Mouse (Mus musculus) limb, embryonic 11.5 days (tissue): ENCODE data around the gene Adat3. TPM values are rescaled to one million over a fixed set of nuclear protein-coding genes. Genes with fewer than 3 reads are reported as not detected.

ENCODE experiments used
- ATAC-seq: fragments of 200-750 bp; cut with Nextera tagmentation; 2 replicates; pipeline ENCODE4 v1.8.0; 2017; ENCODE audit warnings: low read depth; ENCODE audit not compliant: insufficient number of reproducible peaks, low FRiP score, low TSS enrichment
- DNase-seq: peaks from one replicate; pipeline ENCODE4 v3.0.0-alpha.2; 2015; ENCODE audit warnings: low spot score
- H3K27ac ChIP-seq: fragments of 300-500 bp; sonication (generic); replicated peaks from 2 replicates; pipeline ENCODE4 v1.5.1; 2014; ENCODE audit warnings: low read depth, mild to moderate bottlenecking, low read length
- H3K27me3 ChIP-seq: fragments of 300-500 bp; sonication (generic); 2 replicates; pipeline ENCODE4 v1.6.1; 2014; ENCODE audit warnings: mild to moderate bottlenecking, low read length, mixed read lengths; ENCODE audit not compliant: control insufficient read depth, insufficient read depth
- H3K36me3 ChIP-seq: fragments of 300-500 bp; sonication (generic); 2 replicates; pipeline ENCODE4 v1.6.1; 2014; ENCODE audit warnings: mild to moderate bottlenecking, low read length, moderate library complexity, mixed read lengths; ENCODE audit not compliant: control insufficient read depth, insufficient read depth
- H3K4me1 ChIP-seq: fragments of 300-500 bp; sonication (generic); 2 replicates; pipeline ENCODE4 v1.6.1; 2014; ENCODE audit warnings: low read length, mixed read lengths; ENCODE audit not compliant: control insufficient read depth, insufficient read depth
- H3K4me2 ChIP-seq: fragments of 300-500 bp; sonication (generic); 2 replicates; pipeline ENCODE4 v1.6.1; 2014; ENCODE audit warnings: low read depth, mild to moderate bottlenecking, moderate library complexity; ENCODE audit not compliant: severe bottlenecking
- H3K4me3 ChIP-seq: fragments of 300-500 bp; sonication (generic); 2 replicates; pipeline ENCODE4 v1.5.1; 2014; ENCODE audit warnings: low read depth, low read length
- H3K9ac ChIP-seq: fragments of 300-500 bp; sonication (generic); 2 replicates; pipeline ENCODE4 v1.6.1; 2014; ENCODE audit warnings: mild to moderate bottlenecking, low read length
- H3K9me3 ChIP-seq: fragments of 300-500 bp; sonication (generic); 2 replicates; pipeline ENCODE4 v1.6.1; 2016; ENCODE audit warnings: low read length; ENCODE audit not compliant: control insufficient read depth
- WGBS: fragments of 180-500 bp; shearing (Covaris S2); extraction: QIAGEN DNeasy Blood & Tissue Kit; methylation state at CpG from one replicate; pipeline ENCODE4 v1.1.7; 2014; 5-methylcytosine and 5-hydroxymethylcytosine counted together
- polyA plus RNA-seq: library from polyadenylated mRNA; unstranded; fragments of >200 nt; fragmentation: Nextera tagmentation; extraction: Ambion mirVana; gene quantifications from 2 replicates; pipeline ENCODE4 v1.2.1, GENCODE M21; 2014

The Adat3 gene
- polyA plus RNA-seq, 1 experiment from 2014 or later, result 9.8 TPM

DNA sequence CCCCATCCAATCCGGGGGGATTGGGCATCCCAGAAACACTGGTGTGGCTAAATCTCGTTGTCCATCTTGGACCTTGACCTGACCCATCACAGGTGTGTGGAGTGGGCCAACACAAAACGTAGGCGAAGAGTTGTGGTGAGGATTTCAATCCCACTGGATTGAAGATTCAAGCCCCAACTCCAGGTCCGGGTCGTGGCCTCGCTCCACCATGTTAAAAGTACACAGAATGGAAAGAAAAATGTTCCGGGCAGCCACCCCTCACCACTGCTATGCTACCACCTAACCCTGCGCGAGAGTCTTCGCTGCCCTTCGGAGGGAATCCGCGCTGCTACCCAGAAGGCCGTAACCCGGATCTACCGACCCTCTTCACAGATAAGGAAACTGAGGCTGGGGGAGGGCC lies 26.8 kb upstream of the Adat3 start:
- H3K27ac ChIP-seq, result no peak overlapping the region

DNA sequence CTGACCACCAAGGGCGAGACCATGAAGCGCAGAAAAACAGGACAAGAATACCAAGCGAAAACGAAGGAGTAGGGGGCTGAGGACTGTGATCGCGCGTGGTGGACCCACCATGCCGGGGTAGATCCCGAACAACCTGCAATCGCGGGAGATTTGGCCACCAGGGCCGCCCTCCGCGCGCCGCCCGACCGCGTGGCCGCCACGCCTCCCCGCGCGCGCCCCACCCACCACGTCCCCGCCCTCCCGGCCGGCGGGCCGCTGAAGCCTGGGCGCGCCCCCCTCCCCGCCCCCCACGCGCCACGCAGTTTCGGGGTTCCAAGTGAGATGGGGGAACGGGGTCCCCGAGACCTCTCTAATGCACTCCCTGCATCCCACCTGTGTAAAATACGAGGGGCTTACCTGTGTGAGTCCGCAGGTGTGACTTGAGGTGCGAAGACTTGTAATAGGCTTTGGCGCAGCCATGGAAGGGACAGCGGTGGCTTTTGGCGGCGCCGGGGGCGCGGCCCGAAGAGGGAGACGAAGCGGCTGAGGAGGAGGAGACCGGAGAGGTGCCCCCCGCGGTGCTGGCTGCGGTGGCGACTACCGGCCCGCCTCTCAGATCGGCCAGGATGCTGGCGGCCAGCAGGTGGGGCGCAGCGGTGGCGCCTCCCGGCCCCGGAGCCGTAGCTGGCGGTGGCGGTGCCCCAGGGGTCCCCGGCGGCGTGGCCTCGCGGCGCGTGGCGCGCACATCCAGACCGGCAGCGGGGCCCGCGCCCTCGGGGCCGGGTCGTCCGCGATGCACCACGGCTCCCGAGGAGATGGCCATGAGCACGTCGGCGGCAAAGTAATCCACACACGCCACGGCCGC lies 26.1 kb upstream of the Adat3 start:
- WGBS, result under 1% methylated on average over 86 of the region's 96 CpGs
- DNase-seq, result peak; percentile 74
- peaks cover 18% of the 10 kb centered on the region for H3K4me1 ChIP-seq

More for the DNA sequence above, 26.8 kb upstream of the Adat3 start:
- Histone ChIP-seq H3K9ac (peak overlapping the region; percentile 38), H3K27me3 (no peaks in the 10 kb centered on the region), H3K4me1 (peaks cover 24% of the 10 kb centered on the region), H3K4me3 (peak overlapping the region; percentile 69), H3K4me2 (peak overlapping the region; percentile 87), H3K9me3 (no peaks in the 10 kb centered on the region), H3K36me3 (no peaks in the 10 kb centered on the region)
- 16% methylated on average over 17 of the region's 17 CpGs for WGBS
- DNase-seq, result no peak
- no peak for ATAC-seq

DNA sequence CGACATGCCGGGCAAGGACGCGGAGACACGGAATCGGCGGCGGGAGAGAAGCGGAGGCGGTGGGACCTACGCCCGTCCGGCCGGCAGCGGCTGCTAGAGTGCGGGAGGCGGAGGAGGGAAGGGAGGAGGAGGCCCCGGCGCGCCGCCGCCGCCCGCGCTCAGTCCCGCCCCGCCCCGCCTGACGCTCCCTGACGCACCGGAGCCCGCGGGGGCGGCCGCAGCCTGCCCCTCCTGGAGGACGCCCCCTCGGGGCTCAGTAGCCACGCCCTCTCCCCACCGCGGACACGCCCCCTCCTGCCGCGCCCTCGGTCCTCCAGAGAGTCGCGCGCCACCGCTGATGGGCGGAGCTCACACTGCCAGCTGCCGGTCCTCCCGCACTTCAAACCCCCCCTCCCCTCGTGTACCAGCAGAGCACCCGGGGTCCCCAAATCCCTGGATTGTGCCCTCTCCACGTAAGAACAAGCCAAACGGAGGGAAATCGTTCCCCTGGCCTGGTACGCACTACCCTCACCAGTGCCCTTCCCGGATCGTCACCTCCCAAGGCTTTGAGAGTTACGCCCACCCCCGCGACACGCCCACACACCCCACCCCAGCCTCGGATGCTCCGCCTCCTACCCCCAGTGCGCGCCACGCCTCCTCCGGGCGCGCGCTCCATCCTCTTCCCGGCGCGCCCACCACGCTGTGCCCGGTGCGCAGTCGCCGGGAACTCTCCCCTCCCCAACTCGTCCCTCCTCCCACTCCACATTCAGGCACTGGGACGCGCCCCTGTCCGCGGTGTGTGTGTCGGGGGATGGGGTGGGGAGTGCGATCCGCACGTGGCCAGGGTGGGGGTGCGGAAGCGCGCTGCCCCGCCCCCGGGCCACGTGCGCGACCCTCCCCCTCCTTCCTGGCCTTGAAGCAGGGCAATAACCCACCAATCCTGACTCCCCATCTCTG lies 25.2 kb upstream of the Adat3 start, which contains the start of gene Klf16:
Klf16 (minus strand) TSS at position 127 of the 936 bp plus-strand sequence.
- Histone ChIP-seq H3K4me1 (peaks cover 14% of the 10 kb centered on the region), H3K9me3 (no peaks in the 10 kb centered on the region), H3K27ac (peak within 1 kb of the TSS; percentile 67), H3K4me3 (peak within 1 kb of the TSS; percentile 69), H3K36me3 (no peaks in the 10 kb centered on the region), H3K9ac (peak within 1 kb of the TSS; percentile 66), H3K4me2 (peak within 1 kb of the TSS; percentile 87), H3K27me3 (no peaks in the 10 kb centered on the region)
- ATAC-seq, result peak; percentile 76
- WGBS, result under 1% methylated on average over 72 of the region's 97 CpGs
- peak; percentile 98 for DNase-seq

More for the DNA sequence above, 26.1 kb upstream of the Adat3 start:
- Histone ChIP-seq H3K9me3 (no peaks in the 10 kb centered on the region), H3K36me3 (no peaks in the 10 kb centered on the region), H3K4me2 (peak overlapping the region; percentile 87), H3K27me3 (no peaks in the 10 kb centered on the region), H3K4me3 (peak overlapping the region; percentile 69), H3K27ac (peak overlapping the region; percentile 22; the same call in 1 of the 2 replicates), H3K9ac (peak overlapping the region; percentile 66)
- no peak for ATAC-seq

DNA sequence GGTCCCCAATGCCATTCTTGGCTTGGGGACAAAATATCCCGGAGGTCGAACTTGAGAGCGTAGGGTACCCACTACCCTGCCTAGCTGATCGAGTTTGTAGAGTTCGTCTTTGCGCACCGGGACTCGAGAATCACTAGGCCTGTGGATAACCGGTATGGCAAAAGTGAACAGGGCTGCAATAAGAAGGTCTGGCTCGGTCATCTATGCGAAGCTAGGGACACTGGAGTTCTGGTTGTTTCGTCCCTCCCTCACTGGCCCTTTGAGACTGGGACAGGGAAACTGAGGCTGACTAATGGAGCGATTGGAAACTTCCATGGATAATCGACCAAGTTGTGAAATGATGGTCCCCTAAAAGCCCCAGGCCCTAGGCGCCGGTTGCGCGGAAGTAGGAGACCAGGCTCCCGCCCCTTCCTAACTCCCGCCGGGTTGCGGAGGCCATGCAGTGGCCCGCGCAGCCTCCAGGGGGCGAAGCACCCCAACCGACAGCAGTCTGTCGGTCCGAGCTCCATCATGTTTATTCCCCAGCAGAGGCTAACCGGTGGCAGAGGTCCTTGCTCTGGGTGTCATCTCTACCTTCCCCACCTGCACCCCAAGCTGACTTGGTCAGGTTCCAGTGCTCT lies 24.4 kb upstream of the Adat3 start:
- DNase-seq (peak; percentile 88), ATAC-seq (peak; percentile 10; the same call in 1 of the 2 replicates)
- WGBS, result 0% methylated on average over 29 of the region's 29 CpGs
- peak overlapping the region; percentile 67 for H3K27ac ChIP-seq
- no peaks in the 10 kb centered on the region for H3K9me3 ChIP-seq
- H3K9ac ChIP-seq, result peak overlapping the region; percentile 34
- H3K4me3 ChIP-seq, result peak overlapping the region; percentile 69
- no peaks in the 10 kb centered on the region for H3K27me3 ChIP-seq
- H3K4me2 ChIP-seq, result peak overlapping the region; percentile 87
- H3K4me1 ChIP-seq, result peaks cover 14% of the 10 kb centered on the region
- no peaks in the 10 kb centered on the region for H3K36me3 ChIP-seq

DNA sequence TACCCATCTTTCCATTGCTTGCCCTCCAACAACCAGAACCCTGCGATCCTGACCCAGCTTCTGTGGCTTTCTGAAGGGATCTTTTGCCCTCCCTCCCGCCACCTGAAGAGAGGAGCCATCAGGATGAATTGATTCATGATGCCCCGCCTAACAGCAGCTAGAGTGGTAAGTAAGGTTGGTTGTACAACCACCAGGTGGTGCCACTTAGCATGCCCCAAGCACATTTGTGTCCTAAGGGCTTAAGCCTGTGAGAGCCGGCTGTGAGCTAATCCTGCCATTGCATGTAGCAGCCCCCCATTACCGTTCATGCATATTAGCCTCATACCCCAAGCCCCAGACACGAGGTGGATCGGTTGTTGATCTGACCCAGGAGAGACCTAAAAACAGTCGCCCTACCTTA lies 23.8 kb upstream of the Adat3 start:
- ATAC-seq, result no peak
- H3K9ac ChIP-seq, result 0 out of 2 replicates have a peak overlapping the region, but pooled peaks have one; percentile 34
- H3K27ac ChIP-seq, result peak overlapping the region; percentile 56; the same call in 1 of the 2 replicates
- peak; percentile 65 for DNase-seq
- no peaks in the 10 kb centered on the region for H3K27me3 ChIP-seq
- H3K36me3 ChIP-seq, result peaks cover 3% of the 10 kb centered on the region; the same call in 1 of the 2 replicates
- H3K4me2 ChIP-seq, result peak overlapping the region; percentile 87
- no peaks in the 10 kb centered on the region for H3K9me3 ChIP-seq
- WGBS, result 7% methylated on average over 8 of the region's 8 CpGs
- peaks cover 14% of the 10 kb centered on the region for H3K4me1 ChIP-seq
- H3K4me3 ChIP-seq, result no peak overlapping the region

DNA sequence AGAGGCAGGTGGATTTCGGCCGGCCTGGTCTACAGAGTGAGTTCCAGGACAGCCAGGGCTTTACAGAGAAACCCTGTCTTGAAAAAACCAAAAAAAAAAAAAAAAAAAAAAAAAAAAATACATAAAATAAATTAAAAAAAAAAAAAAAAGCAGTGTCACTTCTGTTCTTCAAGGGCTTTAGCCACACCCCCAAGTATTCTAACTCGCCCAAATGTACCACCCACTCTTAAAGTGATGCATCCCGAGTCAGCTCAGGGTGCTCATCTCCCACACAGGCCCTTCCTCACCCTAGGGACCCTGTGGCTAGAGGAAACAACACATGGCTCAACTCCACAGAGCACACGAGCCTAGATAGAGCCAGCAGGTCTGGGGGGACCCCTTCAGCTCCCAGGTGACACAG lies 19.6 kb upstream of the Adat3 start:
- H3K4me2 ChIP-seq, result no peak overlapping the region
- peaks cover 10% of the 10 kb centered on the region for H3K36me3 ChIP-seq
- no peak overlapping the region for H3K9ac ChIP-seq
- H3K27me3 ChIP-seq, result no peaks in the 10 kb centered on the region
- ATAC-seq (no peak), DNase-seq (no peak)
- no peak overlapping the region for H3K27ac ChIP-seq
- H3K4me3 ChIP-seq, result no peak overlapping the region
- peaks cover 8% of the 10 kb centered on the region; the same call in 1 of the 2 replicates for H3K4me1 ChIP-seq
- no peaks in the 10 kb centered on the region for H3K9me3 ChIP-seq
- 89% methylated on average over 5 of the region's 5 CpGs for WGBS

DNA sequence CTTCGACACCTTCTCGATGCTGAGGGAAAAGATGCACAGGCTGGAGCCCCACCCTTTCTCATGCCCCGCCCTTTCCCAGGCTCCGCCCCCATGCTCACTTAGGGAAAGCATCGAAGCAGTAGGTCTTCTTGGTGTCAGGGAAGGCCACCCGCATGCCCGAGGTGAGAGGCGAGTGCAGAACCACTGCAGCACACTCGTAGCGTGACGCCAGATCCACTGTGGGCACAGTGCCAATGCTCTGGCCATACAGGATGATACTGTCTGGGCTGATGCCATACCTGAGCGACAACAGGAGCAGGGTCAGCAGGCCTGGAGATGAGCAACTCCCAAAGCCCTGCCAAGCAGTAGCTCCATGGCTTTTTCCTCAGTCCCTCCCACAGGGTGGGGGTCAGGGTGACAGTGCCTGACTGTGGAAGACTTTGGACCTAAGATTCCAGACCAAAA lies 18.6 kb upstream of the Adat3 start:
- DNase-seq, result no peak
- H3K4me2 ChIP-seq, result no peak overlapping the region
- ATAC-seq, result no peak
- H3K9ac ChIP-seq, result no peak overlapping the region
- H3K4me3 ChIP-seq, result no peak overlapping the region
- H3K4me1 ChIP-seq, result peaks cover 8% of the 10 kb centered on the region
- H3K36me3 ChIP-seq, result peaks cover 10% of the 10 kb centered on the region
- no peak overlapping the region for H3K27ac ChIP-seq
- no peaks in the 10 kb centered on the region for H3K9me3 ChIP-seq
- 71% methylated on average over 12 of the region's 12 CpGs for WGBS
- H3K27me3 ChIP-seq, result no peaks in the 10 kb centered on the region
